Mouse (Mus musculus): ENCODE measurements around the gene Tcl1b4. TPM values are rescaled to one million over a fixed set of nuclear protein-coding genes. Genes with fewer than 3 reads are reported as not detected.

Gene Tcl1b4
- polyA plus RNA-seq, 1 experiment from 2014 or later: not detected

DNA sequence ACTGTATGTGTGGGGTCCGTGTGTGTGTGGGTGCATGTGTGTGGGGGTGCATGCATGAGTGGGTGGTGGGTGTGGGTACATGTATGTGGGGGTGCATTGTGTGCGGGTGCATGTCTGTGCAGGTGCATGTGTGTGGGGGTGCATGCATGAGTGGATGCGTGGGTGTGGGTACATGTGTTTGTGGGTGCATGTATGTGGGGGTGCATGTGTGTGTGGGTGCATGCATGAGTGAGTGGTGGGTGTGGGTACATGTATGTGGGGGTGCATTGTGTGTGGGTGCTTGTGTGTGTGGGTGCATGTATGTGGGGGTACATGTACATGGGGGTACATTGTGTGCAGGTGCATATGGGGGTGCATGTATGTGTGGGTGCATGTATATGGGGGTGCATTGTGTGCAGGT is 52.0 kb downstream of the Tcl1b4 start:
- no peak for ATAC-seq (ENCODE audit: insufficient number of reproducible peaks, insufficient read depth, low FRiP score, low read depth)
- WGBS: 84% methylated on average over 3 of the region's 3 CpGs

More for the DNA sequence above, 52.0 kb downstream of the Tcl1b4 start:
- Histone ChIP-seq H3K27me3 (ENCODE audit: control insufficient read depth, insufficient read depth, low read length) (no peaks in the 10 kb centered on the region; the same call in 1 of the 2 replicates), H3K4me1 (ENCODE audit: control insufficient read depth in 2 of 2, insufficient read depth in 2 of 2, low read length in 2 of 2) (peaks cover 0 to 6% of the 10 kb centered on the region in 2 experiments; a peak in 2 of 4 replicates), H3K9me3 (ENCODE audit: control insufficient read depth, low read length) (no peaks in the 10 kb centered on the region), H3K4me2 (ENCODE audit: low read length) (no peak overlapping the region), H3K4me3 (ENCODE audit: control insufficient read depth in 1 of 2, insufficient read depth in 1 of 2, low read depth in 1 of 2, low read length in 2 of 2) (no peak overlapping the region), H3K27ac (replicated peaks in 1 of 2; ENCODE audit: control insufficient read depth in 1 of 2, insufficient read depth in 1 of 2, low read depth in 2 of 2, low read length in 2 of 2) (no peak overlapping the region), H3K9ac (ENCODE audit: low read length) (no peak overlapping the region), H3K36me3 (ENCODE audit: control insufficient read depth, insufficient read depth, low read length) (no peaks in the 10 kb centered on the region)

Other genes starting within 250 kb of the Tcl1b4 start
- gene Syne3, start 192.1 kb upstream of the Tcl1b4 start, polyA plus RNA-seq (2014; fragmentation: Nextera tagmentation; extraction: Ambion mirVana): 0.75 and 0.93 TPM in 2 replicates
- 200 and 208 TPM in 2 replicates for gene Glrx5, start 169.3 kb upstream of the Tcl1b4 start, polyA plus RNA-seq (2014; fragmentation: Nextera tagmentation; extraction: Ambion mirVana)
- not detected in 2 replicates for gene Tcl1b2, start 55.9 kb upstream of the Tcl1b4 start, polyA plus RNA-seq (2014; fragmentation: Nextera tagmentation; extraction: Ambion mirVana)
- gene Tcl1b1, start 42.3 kb upstream of the Tcl1b4 start, polyA plus RNA-seq (2014; fragmentation: Nextera tagmentation; extraction: Ambion mirVana): not detected in 2 replicates
- not detected in 2 replicates for gene Tcl1b5, start 25.6 kb upstream of the Tcl1b4 start, polyA plus RNA-seq (2014; fragmentation: Nextera tagmentation; extraction: Ambion mirVana)
- not detected in 2 replicates for gene Tcl1b3, start 10.9 kb upstream of the Tcl1b4 start, polyA plus RNA-seq (2014; fragmentation: Nextera tagmentation; extraction: Ambion mirVana)
- gene Tcl1, start 20.8 kb downstream of the Tcl1b4 start, polyA plus RNA-seq (2014; fragmentation: Nextera tagmentation; extraction: Ambion mirVana): not detected in 2 replicates
- gene Tunar, start 131.9 kb downstream of the Tcl1b4 start, polyA plus RNA-seq (2014; fragmentation: Nextera tagmentation; extraction: Ambion mirVana): not detected in 2 replicates